Mouse (Mus musculus) midbrain, embryonic 14.5 days (tissue): ENCODE results near the gene Pigu. TPM values are rescaled to one million over a fixed set of nuclear protein-coding genes. Genes with fewer than 3 reads are reported as not detected.

Experiments
- ATAC-seq: fragments of 200-750 bp; cut with Nextera tagmentation; 2 replicates; pipeline ENCODE4 v1.8.0; 2017; ENCODE audit warnings: moderate number of reproducible peaks, moderate library complexity; ENCODE audit not compliant: low FRiP score, low TSS enrichment
- DNase-seq: peaks from one replicate; pipeline ENCODE4 v3.0.0-alpha.2; 2015
- H3K27ac ChIP-seq: fragments of 300-500 bp; sonication (generic); replicated peaks from 2 replicates; pipeline ENCODE4 v1.5.1; 2014; ENCODE audit warnings: mild to moderate bottlenecking, low read depth, low read length, moderate library complexity
- H3K27me3 ChIP-seq: fragments of 300-500 bp; sonication (generic); 2 replicates; pipeline ENCODE4 v1.6.1; 2014; ENCODE audit warnings: low read length, control low read depth, mixed read lengths; ENCODE audit not compliant: control insufficient read depth, insufficient read depth
- H3K36me3 ChIP-seq: fragments of 300-500 bp; sonication (generic); 2 replicates; pipeline ENCODE4 v1.6.1; 2014; ENCODE audit warnings: low read length, control low read depth; ENCODE audit not compliant: control insufficient read depth, insufficient read depth
- H3K4me1 ChIP-seq: fragments of 300-500 bp; sonication (generic); 2 replicates; pipeline ENCODE4 v1.6.1; 2014; ENCODE audit warnings: mild to moderate bottlenecking, antibody characterized with exemption, low read length, control low read depth; ENCODE audit not compliant: control insufficient read depth, insufficient read depth
- H3K4me2 ChIP-seq: fragments of 300-500 bp; sonication (generic); 2 replicates; pipeline ENCODE4 v1.6.1; 2014; ENCODE audit warnings: mild to moderate bottlenecking, low read length, moderate library complexity
- H3K4me3 ChIP-seq: fragments of 300-500 bp; sonication (generic); replicated peaks from 2 replicates; pipeline ENCODE4 v1.5.1; 2014; ENCODE audit warnings: low read depth, low read length
- H3K9ac ChIP-seq: fragments of 300-500 bp; sonication (generic); replicated peaks from 2 replicates; pipeline ENCODE4 v1.6.1; 2014; ENCODE audit warnings: mild to moderate bottlenecking, low read length, moderate library complexity
- H3K9me3 ChIP-seq: fragments of 300-500 bp; sonication (generic); 2 replicates; pipeline ENCODE4 v1.6.1; 2016; ENCODE audit warnings: low read length, control low read depth, mixed read lengths; ENCODE audit not compliant: control insufficient read depth
- WGBS: fragments of 180-500 bp; shearing (Covaris S2); extraction: QIAGEN DNeasy Blood & Tissue Kit; methylation state at CpG from one replicate; pipeline ENCODE4 v1.1.7; 2014; 5-methylcytosine and 5-hydroxymethylcytosine counted together
- polyA plus RNA-seq: library from polyadenylated mRNA; unstranded; fragments of >200 nt; fragmentation: Nextera tagmentation; extraction: Ambion mirVana; gene quantifications from 2 replicates; pipeline ENCODE4 v1.2.1, GENCODE M21; 2014

The Pigu gene
- polyA plus RNA-seq, 1 experiment from 2014 or later: 63.5 TPM

DNA sequence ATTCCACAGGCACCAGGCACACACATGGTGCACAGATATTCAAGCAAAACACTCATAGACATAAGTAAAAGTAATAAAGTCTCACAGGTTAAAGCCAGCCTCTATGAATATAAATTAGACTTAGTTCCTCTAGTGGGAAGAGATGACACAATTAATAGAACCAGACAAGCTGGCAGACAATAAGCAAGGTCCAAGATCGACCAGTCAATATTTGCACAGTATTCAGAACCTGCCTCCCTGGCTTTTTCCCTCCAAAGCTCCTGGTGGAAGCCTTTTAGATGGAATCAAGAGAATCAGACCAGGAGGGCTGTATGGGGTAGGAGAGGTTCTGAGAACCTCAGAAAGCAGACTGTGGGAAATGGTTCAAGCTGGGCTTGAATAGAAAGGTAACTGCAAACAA, 16.7 kb upstream of the Pigu start:
- no peak overlapping the region for H3K4me2 ChIP-seq
- no peak overlapping the region for H3K4me3 ChIP-seq
- DNase-seq: no peak
- H3K27me3 ChIP-seq: no peaks in the 10 kb centered on the region
- H3K9ac ChIP-seq: no peak overlapping the region
- H3K4me1 ChIP-seq: no peaks in the 10 kb centered on the region
- 87% methylated on average over 1 of the region's 1 CpGs for WGBS
- ATAC-seq: no peak
- H3K27ac ChIP-seq: no peak overlapping the region
- no peaks in the 10 kb centered on the region for H3K9me3 ChIP-seq
- H3K36me3 ChIP-seq: no peaks in the 10 kb centered on the region

DNA sequence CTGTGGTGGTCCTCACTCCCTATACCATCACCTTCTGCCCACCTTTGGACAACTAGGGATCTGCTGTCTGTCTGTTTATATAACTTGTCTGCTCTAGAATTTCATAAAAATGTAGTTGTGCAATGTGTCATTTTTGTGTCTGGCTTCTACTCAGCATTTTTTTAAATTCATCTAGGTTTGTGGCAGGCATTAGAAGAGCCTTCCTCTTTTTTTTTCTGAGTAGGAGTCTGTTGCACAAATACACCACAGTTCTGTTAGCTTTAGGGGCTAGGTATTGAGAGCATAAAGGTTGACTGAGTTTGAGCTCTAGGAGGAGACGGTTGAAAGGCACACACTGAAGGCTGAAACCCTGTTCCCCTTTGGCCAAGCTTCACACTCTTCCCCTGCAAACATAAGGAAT, 16.1 kb upstream of the Pigu start:
- Histone ChIP-seq H3K9ac (no peak overlapping the region), H3K27me3 (no peaks in the 10 kb centered on the region), H3K4me1 (no peaks in the 10 kb centered on the region), H3K4me2 (no peak overlapping the region), H3K4me3 (no peak overlapping the region), H3K9me3 (no peaks in the 10 kb centered on the region), H3K36me3 (no peaks in the 10 kb centered on the region), H3K27ac (no peak overlapping the region)
- ATAC-seq (no peak), DNase-seq (no peak)
- 71% methylated on average over 1 of the region's 1 CpGs for WGBS

DNA sequence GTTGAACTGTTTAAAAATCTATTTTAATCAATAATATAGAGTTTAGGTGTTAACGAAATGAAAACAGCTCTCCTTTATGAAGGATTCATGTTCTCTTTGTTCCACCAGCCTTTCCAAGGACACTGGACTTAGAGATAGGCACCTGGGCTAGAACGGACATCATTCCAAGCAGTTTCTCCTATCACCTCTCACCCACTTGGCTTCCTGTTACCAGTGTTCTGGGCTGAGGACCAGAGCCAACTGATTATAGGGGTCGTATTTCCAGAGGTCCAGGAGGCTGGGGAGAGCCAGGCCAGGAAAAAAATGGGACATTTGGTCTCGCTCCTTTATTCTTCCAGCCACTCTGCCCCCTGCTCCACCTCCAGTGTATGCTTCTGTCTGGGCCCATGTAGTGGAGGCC, 15.2 kb upstream of the Pigu start:
- no peak for DNase-seq
- H3K27ac ChIP-seq: no peak overlapping the region
- H3K36me3 ChIP-seq: no peaks in the 10 kb centered on the region
- H3K4me1 ChIP-seq: no peaks in the 10 kb centered on the region
- WGBS: 76% methylated on average over 4 of the region's 4 CpGs
- no peaks in the 10 kb centered on the region for H3K9me3 ChIP-seq
- no peak overlapping the region for H3K4me2 ChIP-seq
- no peak overlapping the region for H3K9ac ChIP-seq
- no peak for ATAC-seq
- H3K4me3 ChIP-seq: no peak overlapping the region
- no peaks in the 10 kb centered on the region for H3K27me3 ChIP-seq

DNA sequence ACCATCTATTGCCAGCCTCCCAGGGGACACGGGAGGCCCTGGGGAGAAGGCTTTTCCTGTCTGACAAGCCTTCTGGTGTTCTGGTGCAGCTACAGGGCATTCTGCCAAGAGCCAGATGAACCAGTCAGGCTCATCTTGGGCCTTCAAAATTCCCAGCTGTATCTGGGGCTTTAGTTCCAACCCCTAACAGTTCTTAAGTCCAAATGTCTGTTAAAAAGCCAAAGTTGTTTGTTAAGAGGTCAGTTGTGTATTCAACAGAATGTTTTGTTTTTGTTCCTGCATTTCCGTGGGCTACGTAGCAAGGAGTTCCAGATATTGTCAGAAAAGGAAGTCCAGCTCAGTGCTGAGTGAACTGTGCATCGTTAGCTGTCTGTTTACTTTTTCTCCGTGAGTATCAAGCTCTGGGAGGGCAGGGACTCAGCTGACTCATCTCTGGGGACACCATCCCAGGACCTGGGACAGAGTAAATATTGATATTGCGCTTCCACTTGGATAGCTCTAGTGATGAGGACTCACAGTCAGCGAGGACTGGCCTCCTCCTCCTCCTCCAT, 12.2 kb upstream of the Pigu start:
- no peak overlapping the region for H3K4me3 ChIP-seq
- H3K4me2 ChIP-seq: no peak overlapping the region
- ATAC-seq: no peak
- H3K4me1 ChIP-seq: no peaks in the 10 kb centered on the region
- H3K27me3 ChIP-seq: no peaks in the 10 kb centered on the region
- no peak overlapping the region for H3K9ac ChIP-seq
- 69% methylated on average over 7 of the region's 7 CpGs for WGBS
- no peaks in the 10 kb centered on the region for H3K36me3 ChIP-seq
- peak; percentile 25 for DNase-seq
- no peak overlapping the region for H3K27ac ChIP-seq
- H3K9me3 ChIP-seq: no peaks in the 10 kb centered on the region

DNA sequence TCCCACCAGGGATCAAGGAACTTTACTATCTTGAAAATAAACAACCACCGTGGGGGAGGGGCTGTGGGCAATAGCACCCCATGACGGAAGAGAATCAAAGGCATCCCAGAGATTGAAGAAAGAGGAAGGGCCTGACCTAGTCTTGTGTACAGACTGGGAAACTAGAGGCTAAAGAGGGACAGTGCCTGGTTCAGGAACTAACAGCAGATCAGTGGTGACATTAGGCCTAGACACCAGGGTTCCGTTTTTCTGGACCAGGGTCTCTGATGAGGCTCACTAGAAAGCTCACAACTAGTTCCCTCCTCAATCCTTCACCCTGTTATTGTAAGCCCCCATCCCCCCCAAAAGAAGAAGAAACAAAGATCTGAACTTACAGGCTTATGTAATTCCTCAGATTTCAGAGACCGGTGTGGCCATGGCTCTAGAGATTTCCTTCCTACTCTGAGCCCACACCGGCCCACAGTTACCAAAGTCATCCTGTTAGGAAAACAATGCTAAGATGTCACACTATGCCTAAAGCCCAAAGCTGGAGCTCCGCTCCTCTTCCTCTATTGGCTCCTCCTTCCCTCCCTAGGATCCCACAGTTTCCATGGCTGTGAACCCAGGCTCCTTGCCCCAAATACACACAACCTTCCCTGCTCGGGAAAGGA, 10.5 kb upstream of the Pigu start:
- Histone ChIP-seq H3K9ac (no peak overlapping the region), H3K36me3 (no peaks in the 10 kb centered on the region), H3K27me3 (no peaks in the 10 kb centered on the region), H3K4me1 (no peaks in the 10 kb centered on the region), H3K4me3 (no peak overlapping the region), H3K9me3 (no peaks in the 10 kb centered on the region), H3K4me2 (no peak overlapping the region), H3K27ac (no peak overlapping the region)
- ATAC-seq (no peak), DNase-seq (no peak)
- 86% methylated on average over 7 of the region's 7 CpGs for WGBS

DNA sequence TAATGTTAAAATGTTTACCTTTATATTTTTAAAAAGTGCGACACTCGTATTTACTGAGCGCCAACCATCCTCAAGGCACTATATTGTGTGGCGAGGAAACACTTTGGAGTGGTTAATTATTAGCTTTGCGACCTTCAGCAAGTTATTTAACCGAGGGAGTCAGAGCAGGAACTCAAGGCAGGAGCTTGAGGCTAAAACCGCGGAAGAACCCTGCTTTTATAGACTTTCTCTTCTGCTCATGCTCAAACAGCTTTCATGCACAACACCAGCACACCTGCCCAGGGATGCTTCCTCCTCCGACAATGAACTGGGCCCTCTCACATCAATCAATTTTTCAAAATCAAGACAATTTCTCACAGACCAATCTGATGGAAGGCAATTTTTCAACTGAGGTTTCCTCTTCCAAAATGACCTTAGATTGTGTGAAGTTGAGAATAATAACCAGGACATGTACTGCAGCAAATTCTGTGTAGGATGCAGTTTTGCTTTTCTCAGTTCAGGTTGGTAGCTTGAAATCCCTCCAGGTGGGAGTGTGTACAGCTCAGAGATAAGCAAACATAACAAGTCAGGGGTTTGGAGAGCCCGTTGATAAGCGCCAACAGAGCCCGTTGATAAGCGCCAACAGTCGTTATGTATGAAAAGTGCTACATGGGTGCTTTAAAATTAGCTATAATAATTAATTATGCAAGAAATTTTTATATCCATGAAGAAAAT, 613 bp upstream of the Pigu start:
- Histone ChIP-seq H3K4me3 (peak overlapping the region; percentile 74), H3K27ac (peak overlapping the region; percentile 20), H3K27me3 (no peaks in the 10 kb centered on the region), H3K4me2 (peak overlapping the region; percentile 59), H3K36me3 (no peaks in the 10 kb centered on the region), H3K9me3 (no peaks in the 10 kb centered on the region), H3K9ac (peak overlapping the region; percentile 44), H3K4me1 (0 out of 2 replicates have a peak, but pooled peaks cover 8% of the 10 kb centered on the region)
- DNase-seq (peak; percentile 60), ATAC-seq (peak; percentile 48)
- 35% methylated on average over 14 of the region's 14 CpGs for WGBS

DNA sequence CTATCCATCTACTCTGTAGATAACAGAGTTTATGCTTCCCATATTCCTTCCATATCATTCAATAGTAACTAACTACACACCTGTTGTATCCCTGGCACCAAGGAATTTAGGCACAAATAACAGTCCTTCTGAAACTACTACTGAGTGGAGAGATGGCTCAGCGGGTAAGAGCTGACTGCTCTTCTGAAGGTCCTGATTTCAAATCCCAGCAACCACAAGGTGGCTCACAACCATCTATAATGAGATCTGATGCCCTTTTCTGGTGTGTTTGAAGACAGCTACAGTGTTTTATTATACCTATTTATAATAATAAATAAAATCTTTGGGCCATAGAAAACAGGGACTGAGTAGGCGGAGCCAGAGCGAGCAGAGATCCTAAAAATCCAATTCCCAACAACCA, 2.8 kb downstream of the Pigu start:
- Histone ChIP-seq H3K27ac (no peak overlapping the region), H3K27me3 (no peaks in the 10 kb centered on the region), H3K9ac (no peak overlapping the region), H3K4me1 (0 out of 2 replicates have a peak, but pooled peaks cover 8% of the 10 kb centered on the region), H3K4me2 (no peak overlapping the region), H3K36me3 (no peaks in the 10 kb centered on the region), H3K4me3 (no peak overlapping the region), H3K9me3 (no peaks in the 10 kb centered on the region)
- ATAC-seq (no peak), DNase-seq (no peak)
- WGBS: 94% methylated on average over 3 of the region's 3 CpGs

DNA sequence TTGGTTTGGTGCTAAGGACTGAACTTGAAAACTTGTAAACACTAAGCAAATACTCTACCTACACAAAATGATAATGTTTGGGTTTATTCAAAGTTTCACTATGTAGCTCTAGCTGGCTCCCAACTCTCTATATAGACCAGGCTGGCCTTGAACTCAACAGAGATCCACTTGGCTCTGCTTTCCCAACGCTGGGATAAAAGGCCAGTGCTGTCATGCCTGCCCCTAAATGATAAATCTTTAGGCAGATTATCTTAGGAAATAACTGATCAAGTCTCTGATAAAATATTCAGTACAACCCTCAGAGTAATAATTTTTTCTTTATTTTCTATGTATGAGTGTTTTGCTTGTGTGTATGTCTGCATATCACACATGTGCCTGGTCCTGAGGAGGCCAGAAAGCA, 10.6 kb downstream of the Pigu start:
- WGBS: 81% methylated on average over 1 of the region's 1 CpGs
- no peak overlapping the region for H3K4me2 ChIP-seq
- no peak overlapping the region for H3K4me3 ChIP-seq
- no peak for ATAC-seq
- no peak for DNase-seq
- peaks cover 13% of the 10 kb centered on the region for H3K36me3 ChIP-seq
- no peak overlapping the region for H3K9ac ChIP-seq
- no peaks in the 10 kb centered on the region for H3K9me3 ChIP-seq
- H3K27me3 ChIP-seq: no peaks in the 10 kb centered on the region
- H3K4me1 ChIP-seq: no peaks in the 10 kb centered on the region
- H3K27ac ChIP-seq: no peak overlapping the region

DNA sequence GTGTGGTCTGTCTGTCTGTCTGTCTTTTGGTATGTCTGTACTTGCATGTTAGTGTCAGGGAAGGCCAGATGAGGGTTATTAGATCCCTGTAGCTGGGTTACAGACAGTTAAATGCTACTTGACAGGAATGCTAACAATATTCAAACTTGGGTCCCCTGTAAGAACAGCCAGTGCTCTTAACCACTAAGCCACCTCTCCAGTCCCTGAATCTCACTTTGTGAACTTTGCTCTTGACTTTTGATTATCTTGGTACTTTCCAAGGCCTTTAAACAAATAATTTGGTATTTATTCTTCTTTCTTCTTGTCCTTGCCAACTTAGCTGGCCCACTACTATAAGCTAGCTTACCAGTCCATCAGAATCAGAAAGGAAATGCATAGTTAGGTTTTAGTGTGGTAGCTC, 17.1 kb downstream of the Pigu start:
- DNase-seq (no peak), ATAC-seq (no peak)
- Histone ChIP-seq H3K27ac (no peak overlapping the region), H3K9ac (no peak overlapping the region), H3K9me3 (no peaks in the 10 kb centered on the region), H3K4me1 (no peaks in the 10 kb centered on the region), H3K4me2 (no peak overlapping the region), H3K4me3 (no peak overlapping the region), H3K27me3 (no peaks in the 10 kb centered on the region), H3K36me3 (peaks cover 24% of the 10 kb centered on the region)
